Mouse (Mus musculus) adrenal gland, postnatal 25 days (tissue): Measurements from ENCODE around the gene Slc12a7. TPM values are rescaled to one million over a fixed set of nuclear protein-coding genes. Genes with fewer than 3 reads are reported as not detected.
A peak's percentile ranks its signal among the peaks of the same experiment; 100 is the strongest.
"Not testable (repeated sequence)": the region's sequence is repeated elsewhere in the genome, so short reads cannot be mapped to it uniquely, and the experiment has no call there.

Experiments used
- DNase-seq: peaks from one replicate; pipeline ENCODE4 v3.0.0; 2021; ENCODE audit warnings: mixed read lengths
- long read RNA-seq: library from polyadenylated mRNA; stranded (forward); transcript quantifications from one replicate; pipeline ENCODE4 v2.0.0, GENCODE M21; 2021
- total RNA-seq: library from RNA; stranded (reverse); gene quantifications from 2 replicates; pipeline ENCODE4 v1.2.3, GENCODE M21; 2021

Slc12a7 gene
- 40.0 and 48.2 TPM in 2 replicates for total RNA-seq
- long read RNA-seq, full-length matches to known transcripts, result 8 of 22 reads
- long read RNA-seq, partial matches to known transcripts, result 8 of 22 reads
- long read RNA-seq, other reads (novel, unspliced or antisense), result 6 of 22 reads

GRCm38 (mm10) chr13:73732742-73733700 lies at the start of gene Slc12a7:
TSS of gene Slc12a7 (plus strand) at chr13:73733094.
- DNase-seq, result peak; percentile 48

GRCm38 (mm10) chr13:73683682-73684081 lies 49.2 kb upstream of the Slc12a7 start:
- peak; percentile 23 for DNase-seq

GRCm38 (mm10) chr13:73684412-73684811 lies 48.5 kb upstream of the Slc12a7 start:
- no peak for DNase-seq

GRCm38 (mm10) chr13:73685502-73685901 lies 47.4 kb upstream of the Slc12a7 start:
- DNase-seq, result no peak

GRCm38 (mm10) chr13:73687601-73688000 lies 45.3 kb upstream of the Slc12a7 start:
- DNase-seq, result no peak

GRCm38 (mm10) chr13:73688934-73689333 lies 44.0 kb upstream of the Slc12a7 start:
- DNase-seq, result no peak

- DNase-seq, result peak; percentile 77
These were observed 40.5 kb upstream of the Slc12a7 start for GRCm38 (mm10) chr13:73692249-73692868.

- DNase-seq, result no peak
These were observed 39.6 kb upstream of the Slc12a7 start for GRCm38 (mm10) chr13:73693333-73693732.

- DNase-seq, result no peak
These were observed 37.9 kb upstream of the Slc12a7 start for GRCm38 (mm10) chr13:73694972-73695371.

GRCm38 (mm10) chr13:73696529-73696928 lies 36.4 kb upstream of the Slc12a7 start:
- DNase-seq, result no peak

GRCm38 (mm10) chr13:73699714-73700113 lies 33.2 kb upstream of the Slc12a7 start:
- DNase-seq, result no peak

- DNase-seq, result no peak
These were observed 32.3 kb upstream of the Slc12a7 start for GRCm38 (mm10) chr13:73700554-73700953.

GRCm38 (mm10) chr13:73701161-73701883 lies 31.6 kb upstream of the Slc12a7 start:
- no peak for DNase-seq

- DNase-seq, result no peak
These were observed 30.1 kb upstream of the Slc12a7 start for GRCm38 (mm10) chr13:73702776-73703175.

GRCm38 (mm10) chr13:73703486-73703885 lies 29.4 kb upstream of the Slc12a7 start:
- DNase-seq, result not testable (repeated sequence)

GRCm38 (mm10) chr13:73704694-73705325 lies 28.1 kb upstream of the Slc12a7 start, which contains the start of gene Slc6a19:
TSS of gene Slc6a19 (minus strand) at chr13:73704865.
- no peak for DNase-seq

- no peak for DNase-seq
These were observed 23.4 kb upstream of the Slc12a7 start for GRCm38 (mm10) chr13:73709491-73709890.

GRCm38 (mm10) chr13:73711221-73711620 lies 21.7 kb upstream of the Slc12a7 start:
- no peak for DNase-seq

GRCm38 (mm10) chr13:73711803-73712202 lies 21.1 kb upstream of the Slc12a7 start:
- no peak for DNase-seq

GRCm38 (mm10) chr13:73712228-73712627 lies 20.7 kb upstream of the Slc12a7 start:
- DNase-seq, result no peak

GRCm38 (mm10) chr13:73713204-73713603 lies 19.7 kb upstream of the Slc12a7 start:
- no peak for DNase-seq

- no peak for DNase-seq
These were observed 18.9 kb upstream of the Slc12a7 start for GRCm38 (mm10) chr13:73714020-73714419.
